Comparison of ENCODE assay signal across 14 mouse cellular contexts in the genomic region with DNA sequence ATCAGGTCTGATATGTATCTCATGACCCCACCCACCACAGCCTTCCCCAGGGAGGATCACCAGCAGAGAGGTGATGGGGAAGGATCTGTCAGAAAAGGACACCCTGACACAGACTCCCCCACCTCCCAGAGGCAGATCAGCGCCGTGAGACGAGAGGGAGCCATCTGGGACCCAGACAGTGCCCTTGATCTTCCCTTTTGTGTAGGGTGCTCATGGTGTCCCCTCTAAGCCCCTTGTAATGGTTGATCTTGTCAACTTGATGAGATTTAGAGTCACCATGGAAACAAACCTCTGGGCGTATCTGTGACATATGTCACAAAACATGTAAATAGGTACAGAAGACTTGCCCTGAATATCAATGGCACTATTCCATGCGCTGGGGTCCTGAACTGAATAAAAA.
"Had no signal": no experiment of that assay in that cellular context is flagged by ENCODE, and none has a peak within 500 bp of the region (broad histone marks: within the 10 kb centered on the region; RNA-seq: fewer than 3 reads in every experiment).

No protein-coding gene starts in this region.

- H3K36me3 ChIP-seq: limb, embryonic 13.5 days; neural tube, embryonic 15.5 days; stomach, embryonic 15.5 days had no signal

- H3K4me2 ChIP-seq: limb, embryonic 13.5 days; neural tube, embryonic 15.5 days; stomach, embryonic 15.5 days had no signal

- H3K27ac ChIP-seq: kidney, postnatal 0 days; limb, embryonic 13.5 days; liver, embryonic 14.5 days; neural tube, embryonic 15.5 days; stomach, embryonic 15.5 days had no signal

- H3K9ac ChIP-seq: limb, embryonic 13.5 days; liver, embryonic 14.5 days; neural tube, embryonic 15.5 days; stomach, embryonic 15.5 days had no signal

- H3K9me3 ChIP-seq: limb, embryonic 13.5 days; neural tube, embryonic 15.5 days; stomach, embryonic 15.5 days had no signal

- H3K4me1 ChIP-seq: limb, embryonic 13.5 days; stomach, embryonic 15.5 days had no signal

- DNase-seq: kidney, adult 11 months; kidney, adult 9 months; kidney, postnatal 36 days; left cerebral cortex, postnatal 4 days; lung, adult 18-20 months; right cerebral cortex, postnatal 14 days; thymus, adult 2 months; thymus, postnatal 25 days had no signal

- H3K4me3 ChIP-seq: limb, embryonic 13.5 days; myocyte; neural tube, embryonic 15.5 days; stomach, embryonic 15.5 days had no signal

- H3K27me3 ChIP-seq: limb, embryonic 13.5 days; neural tube, embryonic 15.5 days; stomach, embryonic 15.5 days had no signal
